Mouse (Mus musculus) limb, embryonic 13.5 days (tissue): Measurements from ENCODE around the gene Mbd3. TPM values are rescaled to one million over a fixed set of nuclear protein-coding genes. Genes with fewer than 3 reads are reported as not detected.

Source experiments
- ATAC-seq: fragments of 200-750 bp; cut with Nextera tagmentation; 2 replicates; pipeline ENCODE4 v1.8.0; 2017; ENCODE audit warnings: low read depth, moderate number of reproducible peaks, moderate TSS enrichment; ENCODE audit not compliant: low FRiP score
- H3K27ac ChIP-seq: fragments of 300-500 bp; sonication (generic); 2 replicates; pipeline ENCODE4 v1.5.1; 2015; ENCODE audit warnings: inconsistent platforms, mild to moderate bottlenecking, moderate library complexity
- H3K27me3 ChIP-seq: fragments of 300-500 bp; sonication (generic); 2 replicates; pipeline ENCODE4 v1.6.1; 2015; ENCODE audit warnings: mild to moderate bottlenecking, inconsistent platforms
- H3K36me3 ChIP-seq: fragments of 300-500 bp; sonication (generic); 2 replicates; pipeline ENCODE4 v1.6.1; 2015; ENCODE audit warnings: inconsistent platforms, mild to moderate bottlenecking, moderate library complexity
- H3K4me1 ChIP-seq: fragments of 300-500 bp; sonication (generic); 2 replicates; pipeline ENCODE4 v1.6.1; 2015; ENCODE audit warnings: inconsistent platforms
- H3K4me2 ChIP-seq: fragments of 300-500 bp; sonication (generic); replicated peaks from 2 replicates; pipeline ENCODE4 v1.6.1; 2015; ENCODE audit warnings: inconsistent platforms, mild to moderate bottlenecking, moderate library complexity
- H3K4me3 ChIP-seq: fragments of 300-500 bp; sonication (generic); 2 replicates; pipeline ENCODE4 v1.5.1; 2015; ENCODE audit warnings: moderate library complexity, mild to moderate bottlenecking, inconsistent platforms
- H3K9ac ChIP-seq: fragments of 300-500 bp; sonication (generic); 2 replicates; pipeline ENCODE4 v1.6.1; 2015; ENCODE audit warnings: mild to moderate bottlenecking, inconsistent platforms
- H3K9me3 ChIP-seq: fragments of 300-500 bp; sonication (generic); 2 replicates; pipeline ENCODE4 v1.6.1; 2016; ENCODE audit warnings: inconsistent platforms
- whole genome bisulfite sequencing: fragments of 180-500 bp; shearing (Covaris S2); methylation state at CpG from one replicate; pipeline ENCODE4 v1.1.7; 2015; 5-methylcytosine and 5-hydroxymethylcytosine counted together
- polyA plus RNA-seq: library from polyadenylated mRNA; unstranded; fragments of >200 nt; fragmentation: Nextera tagmentation; extraction: Ambion mirVana; gene quantifications from 2 replicates; pipeline ENCODE4 v1.2.1, GENCODE M21; 2015

Gene Mbd3
- polyA plus RNA-seq, 1 experiment from 2014 or later = 276 TPM

GRCm38 (mm10) chr10:80403044-80403692, 3.8 kb upstream of the Mbd3 start:
- H3K9me3 ChIP-seq = no peaks in the 10 kb centered on the region
- no peak overlapping the region for H3K4me2 ChIP-seq
- peaks cover 45% of the 10 kb centered on the region for H3K4me1 ChIP-seq
- ATAC-seq = no peak
- H3K27me3 ChIP-seq = no peaks in the 10 kb centered on the region
- no peak overlapping the region for H3K9ac ChIP-seq
- H3K4me3 ChIP-seq = no peak overlapping the region
- H3K36me3 ChIP-seq = peaks cover 35% of the 10 kb centered on the region
- 93% methylated on average over 4 of the region's 4 CpGs for WGBS
- no peak overlapping the region for H3K27ac ChIP-seq

GRCm38 (mm10) chr10:80400704-80401161, 1.4 kb upstream of the Mbd3 start:
- H3K4me2 ChIP-seq = peak overlapping the region; percentile 69
- H3K27ac ChIP-seq = peak overlapping the region; percentile 93; the same call in 1 of the 2 replicates
- H3K36me3 ChIP-seq = peaks cover 49% of the 10 kb centered on the region
- no peaks in the 10 kb centered on the region for H3K9me3 ChIP-seq
- no peaks in the 10 kb centered on the region for H3K27me3 ChIP-seq
- WGBS = 81% methylated on average over 4 of the region's 4 CpGs
- peak overlapping the region; percentile 5; the same call in 1 of the 2 replicates for H3K4me3 ChIP-seq
- no peak for ATAC-seq
- peaks cover 43% of the 10 kb centered on the region for H3K4me1 ChIP-seq
- peak overlapping the region; percentile 72 for H3K9ac ChIP-seq

- ATAC-seq = no peak
- H3K4me2 ChIP-seq = peak overlapping the region; percentile 69
- peak overlapping the region; percentile 73 for H3K4me3 ChIP-seq
- peak overlapping the region; percentile 72 for H3K9ac ChIP-seq
- no peaks in the 10 kb centered on the region for H3K9me3 ChIP-seq
- peaks cover 37% of the 10 kb centered on the region for H3K4me1 ChIP-seq
- peaks cover 55% of the 10 kb centered on the region for H3K36me3 ChIP-seq
- peak overlapping the region; percentile 93 for H3K27ac ChIP-seq
- WGBS = 14% methylated on average over 17 of the region's 17 CpGs
- no peaks in the 10 kb centered on the region for H3K27me3 ChIP-seq
Measured at GRCm38 (mm10) chr10:80399973-80400703, 788 bp upstream of the Mbd3 start.

- Histone ChIP-seq H3K9ac (peak overlapping the region; percentile 97), H3K27me3 (no peaks in the 10 kb centered on the region), H3K4me3 (peak overlapping the region; percentile 73), H3K4me2 (peak overlapping the region; percentile 77), H3K4me1 (peaks cover 30% of the 10 kb centered on the region), H3K9me3 (no peaks in the 10 kb centered on the region), H3K36me3 (peaks cover 61% of the 10 kb centered on the region), H3K27ac (peak overlapping the region; percentile 99)
- under 1% methylated on average over 49 of the region's 59 CpGs for WGBS
- peak; percentile 74 for ATAC-seq
Measured at GRCm38 (mm10) chr10:80398719-80399190, 595 bp downstream of the Mbd3 start.

GRCm38 (mm10) chr10:80398174-80398535, 1.2 kb downstream of the Mbd3 start:
- WGBS = 0% methylated on average over 1 of the region's 1 CpGs
- peaks cover 61% of the 10 kb centered on the region for H3K36me3 ChIP-seq
- peak overlapping the region; percentile 99 for H3K27ac ChIP-seq
- H3K9ac ChIP-seq = peak overlapping the region; percentile 97
- ATAC-seq = no peak
- no peaks in the 10 kb centered on the region for H3K27me3 ChIP-seq
- H3K4me2 ChIP-seq = peak overlapping the region; percentile 77
- peaks cover 30% of the 10 kb centered on the region for H3K4me1 ChIP-seq
- peak overlapping the region; percentile 73 for H3K4me3 ChIP-seq
- no peaks in the 10 kb centered on the region for H3K9me3 ChIP-seq

- peak overlapping the region; percentile 73 for H3K4me3 ChIP-seq
- H3K4me2 ChIP-seq = peak overlapping the region; percentile 77
- H3K27ac ChIP-seq = peak overlapping the region; percentile 99; the same call in 1 of the 2 replicates
- H3K4me1 ChIP-seq = peaks cover 30% of the 10 kb centered on the region
- H3K27me3 ChIP-seq = no peaks in the 10 kb centered on the region
- H3K36me3 ChIP-seq = peaks cover 61% of the 10 kb centered on the region
- WGBS = 54% methylated on average over 8 of the region's 8 CpGs
- H3K9me3 ChIP-seq = no peaks in the 10 kb centered on the region
- no peak for ATAC-seq
- H3K9ac ChIP-seq = peak overlapping the region; percentile 97
Measured at GRCm38 (mm10) chr10:80397524-80398173, 1.7 kb downstream of the Mbd3 start.

GRCm38 (mm10) chr10:80396822-80397523, 2.4 kb downstream of the Mbd3 start:
- H3K4me2 ChIP-seq = peak overlapping the region; percentile 77
- 89% methylated on average over 11 of the region's 11 CpGs for WGBS
- peak overlapping the region; percentile 97 for H3K9ac ChIP-seq
- no peaks in the 10 kb centered on the region for H3K27me3 ChIP-seq
- H3K4me3 ChIP-seq = peak overlapping the region; percentile 73
- no peak overlapping the region; the same call in 1 of the 2 replicates for H3K27ac ChIP-seq
- peaks cover 61% of the 10 kb centered on the region for H3K36me3 ChIP-seq
- H3K4me1 ChIP-seq = peaks cover 30% of the 10 kb centered on the region
- no peaks in the 10 kb centered on the region for H3K9me3 ChIP-seq
- no peak for ATAC-seq

- no peak overlapping the region for H3K27ac ChIP-seq
- 94% methylated on average over 35 of the region's 35 CpGs for WGBS
- no peaks in the 10 kb centered on the region for H3K27me3 ChIP-seq
- H3K4me1 ChIP-seq = peaks cover 18% of the 10 kb centered on the region
- no peaks in the 10 kb centered on the region for H3K9me3 ChIP-seq
- no peak for ATAC-seq
- H3K36me3 ChIP-seq = peaks cover 69% of the 10 kb centered on the region
- no peak overlapping the region for H3K4me3 ChIP-seq
- H3K4me2 ChIP-seq = no peak overlapping the region
- H3K9ac ChIP-seq = peak overlapping the region; percentile 53; the same call in 1 of the 2 replicates
Measured at GRCm38 (mm10) chr10:80395025-80395627, 4.2 kb downstream of the Mbd3 start.

GRCm38 (mm10) chr10:80392687-80393086, 6.7 kb downstream of the Mbd3 start:
- Histone ChIP-seq H3K36me3 (peaks cover 71% of the 10 kb centered on the region), H3K4me2 (no peak overlapping the region), H3K27ac (no peak overlapping the region), H3K27me3 (no peaks in the 10 kb centered on the region), H3K9ac (no peak overlapping the region), H3K4me1 (peaks cover 23% of the 10 kb centered on the region), H3K4me3 (no peak overlapping the region), H3K9me3 (no peaks in the 10 kb centered on the region)
- ATAC-seq = no peak
- WGBS = 89% methylated on average over 5 of the region's 5 CpGs

GRCm38 (mm10) chr10:80390697-80391096, 8.7 kb downstream of the Mbd3 start:
- ATAC-seq = no peak
- Histone ChIP-seq H3K9ac (no peak overlapping the region), H3K9me3 (no peaks in the 10 kb centered on the region), H3K36me3 (peaks cover 58% of the 10 kb centered on the region), H3K4me2 (no peak overlapping the region), H3K4me1 (peaks cover 12% of the 10 kb centered on the region), H3K27ac (no peak overlapping the region), H3K4me3 (no peak overlapping the region), H3K27me3 (no peaks in the 10 kb centered on the region)
- WGBS = 85% methylated on average over 9 of the region's 9 CpGs

GRCm38 (mm10) chr10:80389185-80389708, 10.1 kb downstream of the Mbd3 start:
- no peak for ATAC-seq
- Histone ChIP-seq H3K27me3 (no peaks in the 10 kb centered on the region), H3K36me3 (peaks cover 52% of the 10 kb centered on the region), H3K9ac (no peak overlapping the region), H3K4me1 (peaks cover 27% of the 10 kb centered on the region), H3K9me3 (no peaks in the 10 kb centered on the region), H3K4me3 (no peak overlapping the region), H3K27ac (no peak overlapping the region), H3K4me2 (no peak overlapping the region)
- 70% methylated on average over 4 of the region's 4 CpGs for WGBS
